Mouse (Mus musculus) liver, embryonic 14.5 days (tissue): ENCODE data around the gene Ndufaf2. TPM values are rescaled to one million over a fixed set of nuclear protein-coding genes. Genes with fewer than 3 reads are reported as not detected.

ENCODE experiments used
- ATAC-seq: fragments of 200-750 bp; cut with Nextera tagmentation; 2 replicates; pipeline ENCODE4 v1.8.0; 2017; ENCODE audit warnings: moderate number of reproducible peaks, mild to moderate bottlenecking, moderate library complexity; ENCODE audit not compliant: insufficient read depth
- DNase-seq, 3 experiments: peaks; one replicate each; pipeline ENCODE4 v3.0.0-alpha.2; 2012 to 2013; ENCODE audit warnings: low read depth in 3 of 3, low spot score in 3 of 3
- H3K27ac ChIP-seq: fragments of 300-500 bp; sonication (generic); 2 replicates; pipeline ENCODE4 v1.5.1; 2014; ENCODE audit warnings: moderate library complexity, mild to moderate bottlenecking, control low read depth, inconsistent platforms
- H3K27me3 ChIP-seq: fragments of 300-500 bp; sonication (generic); 2 replicates; pipeline ENCODE4 v1.6.1; 2014; ENCODE audit warnings: mild to moderate bottlenecking, low read length, moderate library complexity; ENCODE audit not compliant: control insufficient read depth, insufficient read depth
- H3K36me3 ChIP-seq: fragments of 300-500 bp; sonication (generic); replicated peaks from 2 replicates; pipeline ENCODE4 v1.6.1; 2014; ENCODE audit warnings: low read depth; ENCODE audit not compliant: control insufficient read depth, insufficient read depth
- H3K4me1 ChIP-seq, 2 experiments: fragments of 200-500 bp in 1 of 2; fragments of 300-500 bp in 1 of 2; sonication (generic) in 1 of 2; replicated peaks; 2 replicates each; pipeline ENCODE4 v1.6.1; 2012 to 2014; ENCODE audit warnings: antibody characterized with exemption in 1 of 2, inconsistent platforms in 1 of 2, low read length in 1 of 2; ENCODE audit not compliant: control insufficient read depth in 2 of 2, insufficient read depth in 2 of 2
- H3K4me2 ChIP-seq: fragments of 300-500 bp; sonication (generic); 2 replicates; pipeline ENCODE4 v1.6.1; 2014; ENCODE audit warnings: low read depth, mild to moderate bottlenecking, control low read depth, moderate library complexity
- H3K4me3 ChIP-seq, 2 experiments: fragments of 200-500 bp in 1 of 2; fragments of 300-500 bp in 1 of 2; sonication (generic) in 1 of 2; 2 replicates each; pipeline ENCODE4 v1.5.1; 2012 to 2014; ENCODE audit warnings: low read depth in 2 of 2, low read length in 2 of 2, mild to moderate bottlenecking in 2 of 2, control low read depth in 1 of 2, inconsistent platforms in 1 of 2, moderate library complexity in 1 of 2; ENCODE audit not compliant: insufficient read depth in 1 of 2
- H3K9ac ChIP-seq: fragments of 300-500 bp; sonication (generic); replicated peaks from 2 replicates; pipeline ENCODE4 v1.6.1; 2014; ENCODE audit warnings: mild to moderate bottlenecking, control low read depth, moderate library complexity
- H3K9me3 ChIP-seq: fragments of 300-500 bp; sonication (generic); 2 replicates; pipeline ENCODE4 v1.6.1; 2016; ENCODE audit warnings: low read length, mixed read lengths; ENCODE audit not compliant: control insufficient read depth
- CTCF ChIP-seq: IDR thresholded peaks from 2 replicates; pipeline ENCODE4 v1.5.1; 2016; ENCODE audit warnings: antibody characterized with exemption, low read depth, control low read depth
- EP300 ChIP-seq: IDR thresholded peaks from 2 replicates; pipeline ENCODE4 v1.6.1; 2016; ENCODE audit warnings: antibody characterized with exemption, low read depth
- WGBS: fragments of 180-500 bp; shearing (Covaris S2); extraction: QIAGEN DNeasy Blood & Tissue Kit; methylation state at CpG from one replicate; pipeline ENCODE4 v1.1.7; 2014; ENCODE audit not compliant: insufficient replicate concordance; 5-methylcytosine and 5-hydroxymethylcytosine counted together
- polyA plus RNA-seq, 2 experiments: library from polyadenylated mRNA; depleted of rRNA in 1 of 2; stranded (reverse) in 1 of 2; unstranded in 1 of 2; fragments of >200 nt; fragmentation: Nextera tagmentation in 1 of 2; extraction: Ambion mirVana in 1 of 2; gene quantifications; 2 replicates each; pipeline versions ENCODE4 v1.2.1 to v1.2.3; 2012 to 2014

Gene Ndufaf2
- polyA plus RNA-seq, 2 experiments, result 21.6 to 33.8 TPM

- Histone ChIP-seq H3K27me3 (no peaks in the 10 kb centered on the region), H3K9ac (no peak overlapping the region), H3K4me3 (no peak overlapping the region), H3K9me3 (no peaks in the 10 kb centered on the region), H3K4me1 (no peaks in the 10 kb centered on the region), H3K4me2 (no peak overlapping the region), H3K27ac (no peak overlapping the region), H3K36me3 (peaks cover 5% of the 10 kb centered on the region)
- DNase-seq (peak in 1 of 3 experiments; percentile 11), ATAC-seq (no peak)
- TF ChIP-seq CTCF (peak; percentile 68), EP300 (no peak)
- WGBS, result 44% methylated on average over 11 of the region's 11 CpGs
These were observed 32.8 kb upstream of the Ndufaf2 start for GRCm38 (mm10) chr13:108191074-108191720.

- Histone ChIP-seq H3K4me3 (no peak overlapping the region), H3K27me3 (no peaks in the 10 kb centered on the region), H3K9ac (no peak overlapping the region), H3K36me3 (peaks cover 9% of the 10 kb centered on the region), H3K4me2 (no peak overlapping the region), H3K4me1 (no peaks in the 10 kb centered on the region), H3K27ac (no peak overlapping the region), H3K9me3 (no peaks in the 10 kb centered on the region)
- 63% methylated on average over 4 of the region's 4 CpGs for WGBS
- DNase-seq, result no peak
- TF ChIP-seq EP300 (no peak), CTCF (no peak)
- no peak for ATAC-seq
These were observed 29.6 kb upstream of the Ndufaf2 start for GRCm38 (mm10) chr13:108187994-108188393.

- Histone ChIP-seq H3K36me3 (peaks cover 16% of the 10 kb centered on the region), H3K4me2 (no peak overlapping the region), H3K27me3 (no peaks in the 10 kb centered on the region), H3K4me1 (no peaks in the 10 kb centered on the region), H3K9me3 (no peaks in the 10 kb centered on the region), H3K4me3 (no peak overlapping the region), H3K27ac (no peak overlapping the region), H3K9ac (no peak overlapping the region)
- no peak for DNase-seq
- 79% methylated on average over 3 of the region's 3 CpGs for whole genome bisulfite sequencing
- ATAC-seq, result no peak
- TF ChIP-seq CTCF, result no peak
- no peak for TF ChIP-seq EP300
These were observed 27.1 kb upstream of the Ndufaf2 start for GRCm38 (mm10) chr13:108185530-108185929.

GRCm38 (mm10) chr13:108184743-108185255, 26.4 kb upstream of the Ndufaf2 start:
- Histone ChIP-seq H3K9ac (no peak overlapping the region), H3K27ac (no peak overlapping the region), H3K27me3 (no peaks in the 10 kb centered on the region), H3K4me3 (no peak overlapping the region), H3K4me1 (no peaks in the 10 kb centered on the region), H3K9me3 (no peaks in the 10 kb centered on the region), H3K36me3 (peaks cover 16% of the 10 kb centered on the region), H3K4me2 (no peak overlapping the region)
- ATAC-seq (no peak), DNase-seq (no peak)
- TF ChIP-seq CTCF (no peak), EP300 (no peak)

DNA sequence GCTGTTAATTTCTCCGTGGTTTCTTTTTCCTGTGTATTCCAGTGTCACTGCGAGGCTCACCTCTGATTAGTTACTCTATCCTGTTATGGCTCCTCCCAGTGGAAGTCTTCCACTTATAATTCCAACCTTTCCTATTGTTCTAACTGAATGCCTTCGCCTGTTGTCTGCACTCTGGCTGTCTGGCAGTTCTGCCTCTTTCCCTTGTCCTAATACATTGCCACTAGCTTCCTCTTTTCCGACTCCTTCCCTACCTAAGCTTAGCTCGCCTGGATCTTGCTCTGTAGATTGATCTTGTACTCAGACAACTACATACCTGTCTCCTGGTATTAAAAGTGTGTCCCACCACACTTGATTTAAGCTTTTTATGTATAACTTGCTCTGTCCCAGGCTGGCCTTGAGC, 22.4 kb upstream of the Ndufaf2 start:
- Histone ChIP-seq H3K4me2 (no peak overlapping the region), H3K9ac (no peak overlapping the region), H3K9me3 (no peaks in the 10 kb centered on the region), H3K4me1 (no peaks in the 10 kb centered on the region), H3K27me3 (no peaks in the 10 kb centered on the region), H3K4me3 (no peak overlapping the region), H3K36me3 (peaks cover 19% of the 10 kb centered on the region), H3K27ac (no peak overlapping the region)
- ATAC-seq, result no peak
- DNase-seq, result no peak
- no peak for TF ChIP-seq EP300
- no peak for TF ChIP-seq CTCF
- 43% methylated on average over 5 of the region's 5 CpGs for WGBS
